Mouse (Mus musculus): Measurements from ENCODE around the gene Ptprf.
A peak's percentile ranks its signal among the peaks of the same experiment; 100 is the strongest.

DNA sequence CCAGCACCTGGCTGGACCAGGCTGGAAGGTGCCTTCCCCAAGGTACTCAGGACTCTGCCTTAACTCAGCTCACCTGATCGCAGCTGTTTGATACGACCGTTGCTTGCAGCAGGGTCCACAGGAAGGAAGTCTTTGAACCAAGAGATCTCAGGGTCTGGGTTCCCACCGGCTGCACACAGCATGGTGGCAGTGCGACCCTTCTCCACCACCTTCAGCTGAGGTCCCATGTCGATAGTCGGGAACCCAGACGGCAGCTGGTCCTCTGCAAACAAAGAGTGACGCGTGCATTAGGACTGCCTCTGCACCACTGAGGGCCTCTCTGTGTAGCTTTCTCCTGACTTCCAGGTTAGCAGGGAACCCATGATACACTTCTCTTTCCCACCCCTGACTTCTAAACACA is 33.8 kb downstream of the Ptprf start:
- no peak for TF ChIP-seq CTCF (IDR thresholded peaks at IDR 0.05; ENCODE audit: borderline replicate concordance, control insufficient read depth, extremely low read depth, insufficient read depth, low read length, poor library complexity)
- peak; percentile 27; the same call in 1 of the 2 replicates for TF ChIP-seq POLR2A (IDR thresholded peaks at IDR 0.05; ENCODE audit: control insufficient read depth, extremely low read depth, insufficient read depth, low read length, poor library complexity)

All from thymus, adult 2 months (tissue).